Mouse (Mus musculus) c-Kit-positive CD71-positive TER-119-positive erythroid progenitor cells, embryonic 14.5 days (primary cell): ENCODE measurements around the gene Cmtm4.
A peak's percentile ranks its signal among the peaks of the same experiment; 100 is the strongest.

Experiments used
- DNase-seq: peaks from one replicate; pipeline ENCODE4 v3.0.0-alpha.2; 2013; ENCODE audit warnings: low spot score

Cmtm4 gene

DNA sequence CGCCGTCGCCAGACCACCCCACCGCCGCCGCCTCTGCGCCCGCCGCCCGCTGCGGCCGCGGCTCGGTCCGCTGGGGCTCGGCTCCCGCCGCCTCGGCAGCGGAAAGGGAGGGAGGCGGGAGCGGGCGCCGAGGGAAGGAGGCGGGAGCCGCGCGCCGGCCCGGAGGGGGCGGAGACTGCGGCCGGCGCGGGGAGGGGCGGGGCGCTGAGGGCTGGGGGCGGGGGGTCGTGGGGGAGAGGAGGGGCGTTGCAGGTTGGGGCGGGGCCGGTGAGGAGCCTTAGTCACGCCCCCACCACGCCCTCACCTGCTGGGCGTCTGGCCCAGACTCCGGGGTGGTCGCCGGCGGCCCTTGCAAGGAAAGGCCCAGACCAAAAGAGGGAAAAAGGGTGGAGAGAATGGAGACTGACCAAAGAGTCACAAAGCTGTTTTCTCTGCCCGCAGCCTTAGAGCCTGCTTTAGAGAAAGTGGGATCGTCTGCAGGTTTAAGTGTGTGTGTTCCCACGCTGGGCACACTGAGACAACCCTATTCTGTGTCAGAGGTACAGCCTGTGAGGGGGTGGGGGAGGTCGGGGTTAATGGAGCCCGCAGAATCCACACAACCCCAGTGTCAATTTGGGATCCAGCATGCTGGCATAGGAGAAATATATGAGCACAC lies at the start of gene Cmtm4:
Gene Cmtm4 (minus strand): TSS at position 105 of the 655 bp plus-strand sequence.
- DNase-seq, result no peak

- no peak for DNase-seq
Observed at GRCm38 (mm10) chr8:104445248-104445647, 49.6 kb upstream of the Cmtm4 start.

DNA sequence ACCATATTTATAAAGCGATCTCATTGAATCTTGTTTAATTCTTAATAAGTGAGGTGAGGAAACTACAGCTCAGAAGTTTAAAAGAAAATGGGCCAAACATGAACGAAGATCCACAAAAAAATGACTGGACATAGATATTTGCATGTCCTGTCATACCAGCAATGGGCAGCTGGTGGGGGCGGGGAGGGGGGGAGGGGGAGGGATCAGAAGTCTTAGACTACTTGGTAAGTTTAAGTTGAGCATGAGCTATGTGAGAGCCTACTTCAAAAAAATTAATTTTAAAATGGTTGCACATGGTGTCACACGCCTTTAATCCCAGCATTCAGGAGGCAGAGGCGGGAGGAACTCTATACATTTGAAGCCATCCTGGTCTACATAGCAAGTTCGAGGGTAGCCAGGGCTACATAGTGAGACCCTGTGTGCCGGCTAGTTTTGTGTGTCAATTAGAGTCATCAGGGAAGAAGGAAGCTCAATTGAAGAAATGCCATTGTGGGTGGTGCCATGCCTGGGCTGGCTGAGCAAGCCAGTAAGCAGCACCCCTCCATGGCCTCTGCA lies 47.6 kb upstream of the Cmtm4 start:
- no peak for DNase-seq

DNA sequence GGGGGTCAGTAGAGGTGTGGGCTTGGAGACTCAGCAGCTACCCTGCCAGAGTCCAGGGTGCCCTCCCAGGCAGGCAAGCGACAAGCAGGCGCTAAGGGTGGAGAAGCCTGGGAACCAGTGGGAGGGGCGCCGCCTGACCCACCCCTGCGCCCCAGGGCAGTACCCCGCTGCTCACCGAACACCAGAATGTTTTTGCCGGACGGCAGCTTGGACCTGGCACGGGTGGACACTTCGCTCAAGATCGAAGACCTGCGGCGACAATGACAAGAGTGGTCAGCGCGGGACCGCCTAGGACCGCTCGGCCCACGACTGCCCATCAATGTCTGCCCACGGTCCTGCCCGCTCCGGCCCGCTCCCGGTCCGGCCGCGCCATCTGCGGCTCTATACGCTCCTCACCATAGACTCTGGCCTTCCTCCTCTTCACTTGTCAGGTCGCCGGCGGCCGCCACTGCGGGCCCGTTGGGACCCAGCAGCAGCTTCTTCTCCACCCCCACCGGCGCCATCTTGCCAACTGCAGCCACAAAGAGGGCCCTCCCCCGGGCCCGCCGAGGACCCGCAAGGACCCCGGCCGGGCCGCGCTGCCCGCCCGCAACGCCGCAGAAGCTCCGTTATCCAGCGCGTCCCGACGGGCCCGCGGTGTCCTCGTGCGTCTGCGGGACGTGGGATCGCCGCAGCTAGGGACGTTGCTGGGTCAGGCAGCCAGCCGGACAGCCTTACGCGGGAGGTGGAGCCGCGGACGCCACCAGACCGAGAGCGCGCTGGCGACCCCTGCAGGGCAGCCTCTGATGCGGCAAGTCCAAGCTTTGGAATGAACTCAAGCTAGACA lies 46.9 kb upstream of the Cmtm4 start, which contains the start of gene Dync1li2:
Gene Dync1li2 (minus strand): TSS at position 749 of the 826 bp plus-strand sequence.
- peak; percentile 81 for DNase-seq

DNA sequence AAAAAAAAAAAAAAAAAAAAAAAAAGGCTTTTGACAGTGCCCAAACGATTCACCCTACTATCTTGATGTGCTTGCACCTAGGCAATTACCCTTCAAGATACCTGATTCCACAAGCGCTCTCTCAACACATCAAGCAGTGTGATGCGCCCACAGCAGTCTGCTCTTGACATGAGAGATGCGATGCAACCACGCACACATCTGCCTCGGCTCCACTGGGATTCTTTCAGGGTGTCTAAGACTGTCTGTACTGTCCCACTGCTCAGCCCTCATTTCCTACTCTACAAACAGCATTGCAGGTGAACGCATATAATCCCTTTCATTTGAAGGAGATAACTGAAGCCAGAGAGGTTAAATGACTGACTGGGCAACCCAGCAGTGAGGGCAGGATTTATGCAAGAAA lies 46.0 kb upstream of the Cmtm4 start:
- no peak for DNase-seq

DNA sequence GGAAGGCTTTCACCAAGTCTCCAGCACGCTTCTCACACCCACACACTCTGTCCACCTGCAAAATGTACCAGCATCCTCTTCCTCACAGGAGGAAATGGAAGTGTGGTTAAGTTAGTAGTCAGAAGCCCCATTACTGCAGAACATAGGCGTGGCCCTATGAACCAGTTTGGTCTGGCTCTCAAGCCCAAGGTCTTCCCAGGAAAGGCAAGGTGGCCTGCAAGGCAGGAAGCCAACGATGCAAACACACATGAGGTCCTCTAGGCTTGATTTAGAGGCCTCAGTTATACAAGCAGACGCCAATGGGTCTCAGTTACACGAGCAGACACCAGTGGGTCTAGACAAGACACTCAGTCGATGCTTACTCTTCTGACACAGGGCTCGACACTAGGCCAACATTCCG lies 43.9 kb upstream of the Cmtm4 start:
- no peak for DNase-seq

- DNase-seq, result no peak
Observed at GRCm38 (mm10) chr8:104437494-104438135, 42.0 kb upstream of the Cmtm4 start.

- DNase-seq, result no peak
Observed at GRCm38 (mm10) chr8:104436591-104436990, 41.0 kb upstream of the Cmtm4 start.

GRCm38 (mm10) chr8:104436038-104436437 lies 40.4 kb upstream of the Cmtm4 start:
- DNase-seq, result no peak

DNA sequence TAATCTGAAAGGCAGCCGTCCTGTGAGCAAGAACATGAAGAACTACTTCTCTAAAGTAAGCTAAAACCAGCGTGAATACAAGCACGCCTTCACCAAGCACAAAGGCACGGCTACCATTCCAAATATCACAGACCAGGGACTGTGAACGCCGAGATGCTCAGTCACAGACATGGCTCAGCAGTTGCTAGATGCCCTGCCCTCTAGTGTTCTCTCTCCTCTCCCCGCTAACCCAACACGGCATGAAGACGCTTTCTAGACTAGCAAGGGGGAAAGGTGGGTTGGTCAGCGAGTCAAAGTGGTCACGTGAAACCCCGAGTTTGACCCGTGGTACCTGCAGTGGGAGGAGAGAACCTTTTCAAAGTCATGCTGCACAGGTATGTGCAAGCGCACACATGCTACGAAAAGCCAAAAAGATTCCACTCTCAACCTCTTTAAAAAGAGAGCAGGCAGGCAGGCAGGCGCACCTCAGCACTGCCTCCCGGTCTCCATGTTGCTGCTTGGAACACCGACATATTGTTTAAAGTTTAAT lies 39.3 kb upstream of the Cmtm4 start:
- no peak for DNase-seq

DNA sequence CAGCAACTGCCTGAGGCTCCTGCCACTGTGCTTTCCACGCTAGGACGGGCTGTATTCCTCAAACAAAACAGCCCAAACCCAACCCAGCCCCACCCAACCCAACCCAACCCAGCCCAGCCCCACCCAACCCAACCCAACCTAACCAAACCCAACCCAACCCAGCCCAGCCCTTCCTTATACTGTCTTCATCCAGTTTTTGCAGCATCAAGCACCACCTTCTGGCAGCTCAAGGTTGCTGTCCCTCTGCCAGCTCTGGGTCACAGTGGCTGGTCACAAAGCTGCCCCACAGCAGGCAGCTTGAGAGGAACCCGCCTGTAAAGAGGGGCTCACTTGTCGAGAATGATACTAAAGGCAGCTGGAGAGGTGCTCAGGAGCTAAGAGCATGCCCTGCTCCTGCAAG lies 38.7 kb upstream of the Cmtm4 start:
- DNase-seq, result peak; percentile 33

DNA sequence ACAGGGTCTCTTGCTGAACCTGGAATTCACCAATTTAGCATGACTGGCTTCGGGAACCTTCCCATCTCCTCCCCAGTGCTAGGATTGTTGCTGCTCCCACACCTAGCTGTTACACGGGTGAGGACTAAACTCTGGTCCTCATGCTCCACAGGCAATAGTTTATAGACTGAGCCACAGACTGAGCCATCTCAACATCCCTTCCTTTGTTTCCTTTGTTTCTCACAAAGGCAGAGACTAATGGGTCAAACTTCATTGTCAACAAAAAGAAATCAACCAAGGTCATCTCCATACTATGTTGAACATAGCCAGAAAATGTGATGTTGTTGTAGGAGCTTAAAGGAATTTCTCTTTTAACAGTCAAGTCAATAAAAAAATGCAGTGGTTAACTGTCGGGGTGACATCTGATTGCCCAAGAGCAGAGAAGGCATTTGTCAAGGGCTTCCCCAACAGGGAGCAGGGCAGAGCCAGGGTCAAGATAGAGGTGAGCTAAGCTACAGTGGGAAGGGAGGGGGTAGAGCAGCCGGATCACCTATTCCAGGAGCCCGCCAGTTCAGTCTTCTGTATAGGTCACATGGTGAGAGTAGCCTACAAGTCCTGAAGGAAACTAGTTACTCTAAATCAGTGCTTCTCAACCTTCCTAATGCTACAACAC lies 37.7 kb upstream of the Cmtm4 start:
- no peak for DNase-seq

DNA sequence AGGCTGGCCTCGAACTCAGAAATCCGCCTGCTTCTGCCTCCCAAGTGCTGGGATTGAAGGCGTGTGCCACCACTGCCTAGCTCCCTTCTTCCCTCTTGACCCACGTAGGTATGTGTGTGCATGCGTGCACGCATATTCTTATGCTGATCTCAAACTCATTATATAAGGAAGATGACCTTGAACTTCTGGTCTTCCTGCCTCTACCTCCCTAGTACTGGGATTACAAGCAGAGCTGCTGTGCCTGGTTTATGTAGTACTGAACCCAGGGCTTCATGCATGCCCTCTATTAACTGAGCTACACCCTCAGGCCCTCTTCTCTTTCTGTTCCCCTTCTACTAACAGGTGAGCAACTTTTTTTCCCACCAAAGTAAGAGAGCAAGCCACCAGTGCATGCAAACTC lies 37.0 kb upstream of the Cmtm4 start:
- DNase-seq, result no peak

DNA sequence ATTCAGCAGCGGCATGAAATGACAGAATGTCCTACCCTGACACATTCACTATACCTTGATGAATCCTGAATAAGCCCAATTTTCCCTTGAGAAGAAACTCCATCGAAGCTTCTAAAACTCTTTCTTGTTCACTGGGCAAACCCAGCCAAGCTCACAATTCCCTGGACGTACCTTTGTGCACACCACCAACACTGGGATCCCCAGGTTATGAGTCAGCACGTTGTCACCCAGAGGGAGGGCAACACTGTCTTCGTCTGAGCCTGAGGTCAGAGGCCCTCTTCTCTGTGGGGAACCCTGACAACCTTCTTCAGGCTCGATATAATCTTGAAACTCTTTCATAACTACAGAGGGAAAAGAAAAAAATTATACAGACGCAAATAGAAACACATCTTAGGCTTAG lies 34.6 kb upstream of the Cmtm4 start:
- DNase-seq, result no peak

- no peak for DNase-seq
Observed at GRCm38 (mm10) chr8:104427703-104428102, 32.1 kb upstream of the Cmtm4 start.

DNA sequence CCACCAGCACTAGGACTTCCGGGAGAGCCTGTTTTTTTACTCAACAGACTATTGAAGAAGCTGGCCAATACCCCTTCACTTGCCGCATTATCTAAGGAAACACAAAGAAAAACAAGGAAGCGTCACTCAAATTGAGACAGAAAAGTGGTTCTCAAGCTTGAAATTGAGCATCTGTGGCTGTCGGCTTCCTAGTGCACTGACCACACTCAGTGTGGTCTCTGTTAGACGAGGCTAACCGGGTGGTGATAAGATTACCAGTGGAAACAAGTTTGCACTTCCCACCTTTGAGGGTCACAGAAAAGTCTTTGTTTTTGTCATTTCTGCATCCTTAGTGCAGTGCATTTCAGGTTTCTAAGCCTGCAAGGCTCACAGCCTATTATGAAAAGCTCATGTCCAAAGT lies 26.7 kb upstream of the Cmtm4 start:
- no peak for DNase-seq

DNA sequence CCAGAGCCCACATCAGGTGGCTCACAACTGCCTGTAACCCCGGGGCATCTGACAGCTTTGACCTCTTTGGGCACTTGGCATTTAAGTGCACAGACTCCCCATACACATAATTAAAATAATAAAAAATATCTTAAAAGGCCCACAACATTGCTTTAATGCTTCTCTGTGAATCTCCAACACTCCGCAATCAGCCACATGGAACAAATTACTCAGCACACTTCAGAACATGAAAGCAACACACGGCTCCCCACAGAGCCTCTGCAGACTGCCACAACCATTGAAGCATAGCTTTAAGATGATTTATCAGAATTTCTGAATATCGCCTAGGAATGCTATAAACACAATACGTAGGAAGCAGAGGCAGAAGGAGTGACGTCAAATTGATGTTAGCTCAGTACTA lies 20.4 kb upstream of the Cmtm4 start:
- DNase-seq, result no peak

GRCm38 (mm10) chr8:104414204-104414603 lies 18.6 kb upstream of the Cmtm4 start:
- no peak for DNase-seq

DNA sequence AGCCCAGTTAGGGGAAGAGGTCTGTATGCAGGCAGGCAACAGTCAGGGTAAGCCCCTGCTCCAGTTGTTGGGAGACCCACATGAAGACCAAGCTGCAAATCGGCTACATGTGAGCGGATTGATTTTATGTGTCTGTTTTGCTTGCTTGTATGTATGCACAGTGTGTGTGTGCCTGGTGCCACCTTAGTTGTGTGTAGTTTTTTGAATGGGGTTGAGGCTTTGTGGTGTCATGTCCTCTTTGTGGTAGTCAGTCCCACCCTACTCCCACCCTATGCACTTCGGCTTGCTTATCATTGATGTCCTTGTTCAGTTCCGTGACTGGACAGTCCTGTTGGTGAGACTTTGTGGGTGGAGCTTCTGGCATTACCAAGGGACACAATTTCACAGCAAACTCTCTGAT lies 18.2 kb upstream of the Cmtm4 start:
- DNase-seq, result no peak

- DNase-seq, result no peak
Observed at GRCm38 (mm10) chr8:104412805-104413532, 17.4 kb upstream of the Cmtm4 start.

DNA sequence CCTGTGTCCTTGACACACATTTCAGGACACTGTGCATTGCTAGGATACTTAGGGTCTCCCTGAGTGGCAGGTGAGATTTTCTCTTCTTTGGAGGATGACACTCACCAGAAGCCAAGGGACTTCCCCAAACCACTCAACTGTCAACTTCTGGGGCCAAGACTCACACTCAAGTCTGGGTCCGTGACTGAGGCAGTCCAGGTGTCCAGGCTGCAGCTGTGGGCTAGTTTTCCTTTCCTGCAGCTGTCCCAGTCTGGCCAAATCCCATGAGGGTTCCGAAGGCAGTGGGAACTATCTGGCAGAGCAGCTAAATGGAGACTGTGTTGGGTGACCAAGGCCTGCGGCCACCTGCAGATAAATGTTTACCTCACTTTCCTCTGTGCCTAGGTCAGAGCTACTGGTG lies 16.4 kb upstream of the Cmtm4 start:
- DNase-seq, result no peak
